ENCODE assay signal across 11 mouse cellular contexts in genomic region chr10:45002637-45003343, GRCm38 (mm10).
DNase-seq lines count a peak whose midpoint lies in the region; ATAC-seq lines count a peak whose summit lies in the region.
"Had no signal": no experiment of that assay in that cellular context is flagged by ENCODE, and none has a peak within 500 bp of the region (broad histone marks: within the 10 kb centered on the region; RNA-seq: fewer than 3 reads in every experiment).

No protein-coding gene starts in this region.

- intact Hi-C loops in heart, postnatal 14 days (cut with DNase I), result no loop called here

- no peak overlapping the region for H3K9ac ChIP-seq in kidney, embryonic 14.5 days (ENCODE audit: low read depth, low read length)
- H3K9ac ChIP-seq: hindbrain, embryonic 13.5 days; neural tube, embryonic 13.5 days had no signal

- no peaks in the 10 kb centered on the region for H3K9me3 ChIP-seq in kidney, embryonic 14.5 days (ENCODE audit: control insufficient read depth, low read length)
- H3K9me3 ChIP-seq: hindbrain, embryonic 13.5 days; neural tube, embryonic 13.5 days had no signal

- no peak overlapping the region for H3K4me3 ChIP-seq in kidney, embryonic 14.5 days (ENCODE audit: low read length)
- H3K4me3 ChIP-seq: hindbrain, embryonic 13.5 days; neural tube, embryonic 13.5 days had no signal

- H3K4me2 ChIP-seq in kidney, embryonic 14.5 days (replicated peaks; ENCODE audit: low read depth, low read length), result no peak overlapping the region
- H3K4me2 ChIP-seq: hindbrain, embryonic 13.5 days; neural tube, embryonic 13.5 days had no signal

- no peaks in the 10 kb centered on the region; the same call in 1 of the 2 replicates for H3K4me1 ChIP-seq in kidney, embryonic 14.5 days (ENCODE audit: control insufficient read depth, insufficient read depth, low read length)

- H3K27ac ChIP-seq in kidney, embryonic 14.5 days (ENCODE audit: low read depth, low read length), result no peak overlapping the region
- H3K27ac ChIP-seq: hindbrain, embryonic 13.5 days; neural tube, embryonic 13.5 days had no signal

- no peaks in the 10 kb centered on the region for H3K36me3 ChIP-seq in kidney, embryonic 14.5 days (ENCODE audit: control insufficient read depth, insufficient read depth, low read length)
- H3K36me3 ChIP-seq: hindbrain, embryonic 13.5 days; neural tube, embryonic 13.5 days had no signal

- no peaks in the 10 kb centered on the region for H3K27me3 ChIP-seq in kidney, embryonic 14.5 days (ENCODE audit: control insufficient read depth, insufficient read depth, low read length)
- H3K27me3 ChIP-seq: hindbrain, embryonic 13.5 days; neural tube, embryonic 13.5 days had no signal

- peak; percentile 64 for ATAC-seq in erythroblast, adult 5-6 weeks (replicated peaks; ENCODE audit: low FRiP score, poor library complexity, severe bottlenecking)
- 0 out of 2 replicates have a peak, but pooled peaks have one; percentile 33 for ATAC-seq in megakaryocyte, adult 5-6 weeks (ENCODE audit: poor library complexity, severe bottlenecking)
- no peak for ATAC-seq in kidney, embryonic 14.5 days (ENCODE audit: low FRiP score, low TSS enrichment)

- WGBS in kidney, embryonic 14.5 days, result 60% methylated on average over 8 of the region's 8 CpGs

- peak; percentile 7 for DNase-seq in heart, postnatal 4 days
- DNase-seq in heart, postnatal 14 days, result no peak
- DNase-seq in CD4-positive helper T cell, adult 2 months (ENCODE audit: low read depth, low spot score), result peak; percentile 32
- no peak for DNase-seq in cerebellum, adult 18-20 months
- DNase-seq in right cerebral cortex, postnatal 10 days (ENCODE audit: low spot score in 2 of 2), result no peak
- DNase-seq: embryo, embryonic 11 days had no signal

Comparison
In these comparisons a context has a peak if more than half of its experiments do, and no peak if none do; other contexts are left out.
1. DNase-seq: peak in heart, postnatal 4 days (single experiment) and CD4-positive helper T cell, adult 2 months (single experiment); none in heart, postnatal 14 days (0 of 2), cerebellum, adult 18-20 months (0 of 2) and right cerebral cortex, postnatal 10 days (0 of 2).